Mouse (Mus musculus) myocyte (in vitro differentiated cells): ENCODE results near the gene Ifna7.
"Not testable (repeated sequence)": the region's sequence is repeated elsewhere in the genome, so short reads cannot be mapped to it uniquely, and the experiment has no call there.

Experiments used
- MYOD1 ChIP-seq, 3 experiments: IDR thresholded peaks; one replicate each; pipeline ENCODE4 v1.6.1; 2011; ENCODE audit warnings: control low read depth in 2 of 3, low read depth in 2 of 3, mild to moderate bottlenecking in 2 of 3, moderate library complexity in 1 of 3; ENCODE audit not compliant: insufficient read length in 2 of 3, control insufficient read depth in 1 of 3
- POLR2A ChIP-seq: IDR thresholded peaks from one replicate; pipeline ENCODE4 v1.6.1; 2011; ENCODE audit warnings: low read depth, mild to moderate bottlenecking, control low read depth, moderate library complexity; ENCODE audit not compliant: insufficient read length
- POLR2AphosphoS2 ChIP-seq: IDR thresholded peaks from one replicate; pipeline ENCODE4 v1.6.1; 2011; ENCODE audit warnings: low read depth, control low read depth; ENCODE audit not compliant: insufficient read length
- REST ChIP-seq: IDR thresholded peaks from one replicate; pipeline ENCODE4 v1.6.1; 2011; ENCODE audit warnings: mild to moderate bottlenecking, control low read depth, moderate library complexity; ENCODE audit not compliant: insufficient read depth, insufficient read length
- USF1 ChIP-seq: IDR thresholded peaks from one replicate; pipeline ENCODE4 v1.6.1; 2011; ENCODE audit warnings: low read depth, mild to moderate bottlenecking, control low read depth, moderate library complexity

DNA sequence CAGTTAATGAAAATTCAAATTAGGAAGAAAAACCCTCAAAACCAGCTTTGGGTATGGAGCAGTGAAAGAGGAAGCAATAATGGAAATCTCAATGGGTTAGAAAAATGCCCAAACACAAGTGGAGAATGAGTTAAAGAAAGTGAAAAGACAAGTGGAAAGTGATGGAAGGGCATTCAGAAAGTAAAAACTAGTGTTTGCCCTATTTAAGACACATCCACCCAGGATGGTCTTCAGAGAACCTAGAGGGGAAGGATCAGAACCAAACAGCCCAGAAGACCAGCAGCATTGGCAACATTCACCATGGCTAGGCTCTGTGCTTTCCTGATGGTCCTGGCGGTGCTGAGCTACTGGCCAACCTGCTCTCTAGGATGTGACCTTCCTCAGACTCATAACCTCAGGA lies 19.2 kb downstream of the Ifna7 start, which contains the start of gene Ifna5:
- TF ChIP-seq USF1; POLR2AphosphoS2; MYOD1 (IDR thresholded peaks at IDR 0.05; ENCODE audit: control insufficient read depth in 1 of 3, insufficient read length in 2 of 3, low read depth in 2 of 3); POLR2A; REST: not testable (repeated sequence)
